Mouse (Mus musculus) midbrain, embryonic 10.5 days (tissue): ENCODE measurements around the gene Ywhaq. TPM values are rescaled to one million over a fixed set of nuclear protein-coding genes. Genes with fewer than 3 reads are reported as not detected.
A peak's percentile ranks its signal among the peaks of the same experiment; 100 is the strongest.

Experiments used
- DNase-seq: peaks from one replicate; pipeline ENCODE4 v3.0.0-alpha.2; 2017; ENCODE audit warnings: low spot score
- H3K27ac ChIP-seq: fragments of 300-500 bp; sonication (generic); replicated peaks from 2 replicates; pipeline ENCODE4 v1.5.1; 2016; ENCODE audit warnings: mild to moderate bottlenecking
- H3K27me3 ChIP-seq: fragments of 300-500 bp; sonication (generic); 2 replicates; pipeline ENCODE4 v1.6.1; 2016; ENCODE audit warnings: low read depth, mild to moderate bottlenecking; ENCODE audit not compliant: poor library complexity, severe bottlenecking
- H3K36me3 ChIP-seq: fragments of 300-500 bp; sonication (generic); 2 replicates; pipeline ENCODE4 v1.6.1; 2016; ENCODE audit warnings: mild to moderate bottlenecking, moderate library complexity
- H3K4me1 ChIP-seq: fragments of 300-500 bp; sonication (generic); 2 replicates; pipeline ENCODE4 v1.6.1; 2016
- H3K4me3 ChIP-seq: fragments of 300-500 bp; sonication (generic); 2 replicates; pipeline ENCODE4 v1.5.1; 2016; ENCODE audit warnings: mild to moderate bottlenecking, moderate library complexity
- H3K9me3 ChIP-seq: fragments of 300-500 bp; sonication (generic); replicated peaks from 2 replicates; pipeline ENCODE4 v1.6.1; 2016; ENCODE audit warnings: mild to moderate bottlenecking
- WGBS: fragments of 180-500 bp; shearing (Covaris S2); methylation state at CpG from one replicate; pipeline ENCODE4 v1.1.7; 2016; 5-methylcytosine and 5-hydroxymethylcytosine counted together
- polyA plus RNA-seq: library from polyadenylated mRNA; unstranded; fragments of >200 nt; fragmentation: Nextera tagmentation; extraction: Ambion mirVana; gene quantifications from 2 replicates; pipeline ENCODE4 v1.2.1, GENCODE M21; 2016

Gene Ywhaq
- 1,071 and 1,090 TPM in 2 replicates for polyA plus RNA-seq

GRCm38 (mm10) chr12:21417100-21418070 is at the start of gene Ywhaq:
Ywhaq (minus strand) TSS chr12:21417637.
- peaks cover 28% of the 10 kb centered on the region for H3K9me3 ChIP-seq
- DNase-seq: peak; percentile 100
- peaks cover 27% of the 10 kb centered on the region for H3K4me1 ChIP-seq
- WGBS: under 1% methylated on average over 96 of the region's 103 CpGs
- no peaks in the 10 kb centered on the region for H3K27me3 ChIP-seq
- peaks cover 37% of the 10 kb centered on the region for H3K36me3 ChIP-seq
- peak within 1 kb of the TSS; percentile 85 for H3K4me3 ChIP-seq
- H3K27ac ChIP-seq: peak within 1 kb of the TSS; percentile 99

DNA sequence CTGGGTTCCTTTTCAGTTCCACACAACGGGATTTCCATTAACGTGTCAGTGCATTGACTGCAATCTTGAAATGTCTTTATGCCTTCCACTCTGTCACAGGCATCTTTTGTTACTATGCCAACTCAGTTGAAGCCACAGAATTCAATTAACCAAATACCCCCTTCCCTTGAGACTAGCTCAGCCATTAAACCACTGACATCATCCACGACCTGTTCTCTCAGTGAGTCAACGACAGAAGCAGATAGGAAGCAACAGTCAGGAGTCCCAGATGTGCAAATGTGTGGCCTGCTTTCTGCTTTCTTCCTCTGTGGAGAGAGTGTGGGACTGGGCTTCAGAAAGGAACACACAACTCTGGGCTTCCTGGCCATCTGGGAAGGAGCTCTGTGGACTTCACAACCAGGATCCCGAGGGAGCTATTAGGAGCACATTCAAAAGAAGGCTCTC is 46.0 kb upstream of the Ywhaq start:
- DNase-seq: no peak
- H3K36me3 ChIP-seq: no peaks in the 10 kb centered on the region
- H3K4me3 ChIP-seq: no peak overlapping the region
- H3K27ac ChIP-seq: no peak overlapping the region
- no peaks in the 10 kb centered on the region for H3K27me3 ChIP-seq
- 76% methylated on average over 5 of the region's 5 CpGs for WGBS
- H3K9me3 ChIP-seq: peaks cover 3% of the 10 kb centered on the region; the same call in 1 of the 2 replicates
- H3K4me1 ChIP-seq: 0 out of 2 replicates have a peak, but pooled peaks cover 2% of the 10 kb centered on the region

- H3K27me3 ChIP-seq: no peaks in the 10 kb centered on the region
- peaks cover 3% of the 10 kb centered on the region; the same call in 1 of the 2 replicates for H3K9me3 ChIP-seq
- no peak overlapping the region for H3K27ac ChIP-seq
- 0 out of 2 replicates have a peak, but pooled peaks cover 2% of the 10 kb centered on the region for H3K4me1 ChIP-seq
- no peaks in the 10 kb centered on the region for H3K36me3 ChIP-seq
- DNase-seq: no peak
- no peak overlapping the region for H3K4me3 ChIP-seq
- WGBS: 89% methylated on average over 3 of the region's 3 CpGs
Observed at GRCm38 (mm10) chr12:21462658-21463057, 45.2 kb upstream of the Ywhaq start.

DNA sequence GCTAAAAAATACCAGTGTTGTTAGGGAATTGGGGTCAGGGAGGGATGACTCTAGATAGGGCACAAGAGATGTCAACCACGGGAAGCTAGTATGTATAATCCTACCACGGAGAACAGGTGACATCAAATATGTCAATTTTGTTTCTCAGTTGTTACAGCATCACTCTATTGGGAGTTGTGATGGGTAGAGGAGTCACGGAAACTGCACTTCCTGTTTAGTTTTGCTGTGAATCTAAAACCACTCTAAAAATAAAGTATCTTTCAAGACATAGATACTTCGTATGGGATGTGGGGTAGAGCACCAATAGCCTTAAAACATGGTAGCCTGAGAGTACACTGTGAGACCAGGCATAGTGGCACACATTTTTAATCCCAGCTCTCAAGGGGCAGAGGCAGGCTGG is 42.2 kb upstream of the Ywhaq start:
- Histone ChIP-seq H3K9me3 (peaks cover 3% of the 10 kb centered on the region; the same call in 1 of the 2 replicates), H3K27ac (no peak overlapping the region), H3K4me1 (0 out of 2 replicates have a peak, but pooled peaks cover 2% of the 10 kb centered on the region), H3K4me3 (no peak overlapping the region), H3K27me3 (no peaks in the 10 kb centered on the region), H3K36me3 (no peaks in the 10 kb centered on the region)
- WGBS: 88% methylated on average over 4 of the region's 4 CpGs
- no peak for DNase-seq

DNA sequence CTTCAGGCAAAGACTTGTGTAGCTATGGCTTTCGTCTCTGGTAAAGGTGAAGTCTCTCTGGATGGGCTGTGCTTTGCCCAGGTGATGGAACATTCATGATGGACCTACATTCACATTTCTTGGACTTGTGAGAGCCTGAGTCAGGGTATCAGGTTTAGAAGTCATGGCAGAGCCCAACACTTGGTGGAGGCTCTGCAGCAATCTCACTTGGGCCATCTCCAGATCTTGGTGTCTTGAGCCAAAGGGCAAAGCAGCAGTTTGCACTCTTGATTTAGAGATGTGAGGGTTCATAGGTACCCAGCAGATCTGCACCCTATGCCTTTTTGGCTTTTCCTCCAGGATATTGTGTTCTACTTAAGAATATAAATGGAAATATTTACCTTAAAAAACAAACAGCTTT is 38.6 kb upstream of the Ywhaq start:
- Histone ChIP-seq H3K9me3 (no peaks in the 10 kb centered on the region; the same call in 1 of the 2 replicates), H3K36me3 (no peaks in the 10 kb centered on the region), H3K27me3 (no peaks in the 10 kb centered on the region), H3K27ac (no peak overlapping the region), H3K4me3 (no peak overlapping the region), H3K4me1 (no peaks in the 10 kb centered on the region)
- 87% methylated on average over 1 of the region's 1 CpGs for WGBS
- no peak for DNase-seq

DNA sequence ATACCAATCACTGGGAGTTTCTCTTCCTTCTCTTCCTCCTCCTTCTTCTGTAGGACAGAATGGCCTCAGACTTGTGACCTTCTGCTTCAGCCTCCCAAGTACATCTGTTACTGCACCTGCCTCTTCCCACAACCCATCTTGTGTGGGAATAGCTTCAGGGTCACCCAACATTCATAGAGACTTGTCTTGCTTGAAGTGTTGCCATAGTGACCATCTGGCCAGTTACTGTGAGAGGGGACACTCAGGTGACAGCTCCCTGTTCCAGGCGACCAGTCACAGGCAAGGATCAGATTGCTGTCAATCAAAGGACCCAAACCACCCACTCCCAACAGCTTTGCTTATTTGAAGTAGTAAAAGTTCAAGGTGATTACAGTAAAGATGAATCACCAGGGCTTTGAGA is 34.3 kb upstream of the Ywhaq start:
- no peak for DNase-seq
- no peaks in the 10 kb centered on the region for H3K27me3 ChIP-seq
- H3K4me3 ChIP-seq: no peak overlapping the region
- H3K27ac ChIP-seq: no peak overlapping the region
- no peaks in the 10 kb centered on the region for H3K4me1 ChIP-seq
- H3K9me3 ChIP-seq: no peaks in the 10 kb centered on the region
- 50% methylated on average over 1 of the region's 1 CpGs for WGBS
- no peaks in the 10 kb centered on the region for H3K36me3 ChIP-seq

DNA sequence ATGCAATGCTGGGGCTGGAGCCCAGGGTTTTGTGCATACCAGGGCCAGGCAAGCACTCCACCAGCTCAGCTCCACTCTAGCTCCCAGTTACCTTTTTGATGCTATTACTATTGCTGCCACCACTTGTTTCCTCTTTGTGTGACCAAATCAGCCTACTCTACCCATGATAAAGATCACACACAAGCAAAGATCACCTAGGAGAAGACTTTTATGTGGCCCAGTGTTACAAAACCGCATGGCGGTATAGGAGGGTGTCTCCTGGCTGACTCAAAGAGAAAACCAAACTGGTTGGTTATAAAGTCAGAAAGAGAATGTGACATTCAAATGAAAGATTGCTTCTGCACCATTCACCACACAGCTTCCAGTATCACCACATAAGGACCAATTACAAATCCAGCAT is 33.9 kb upstream of the Ywhaq start:
- no peak overlapping the region for H3K4me3 ChIP-seq
- no peaks in the 10 kb centered on the region for H3K27me3 ChIP-seq
- no peaks in the 10 kb centered on the region for H3K36me3 ChIP-seq
- WGBS: 87% methylated on average over 2 of the region's 2 CpGs
- H3K4me1 ChIP-seq: no peaks in the 10 kb centered on the region
- H3K9me3 ChIP-seq: no peaks in the 10 kb centered on the region
- no peak for DNase-seq
- no peak overlapping the region for H3K27ac ChIP-seq

- DNase-seq: no peak
- H3K36me3 ChIP-seq: no peaks in the 10 kb centered on the region
- H3K9me3 ChIP-seq: no peaks in the 10 kb centered on the region
- H3K27me3 ChIP-seq: no peaks in the 10 kb centered on the region
- 94% methylated on average over 3 of the region's 3 CpGs for WGBS
- H3K4me3 ChIP-seq: no peak overlapping the region
- no peaks in the 10 kb centered on the region for H3K4me1 ChIP-seq
- H3K27ac ChIP-seq: no peak overlapping the region
Observed at GRCm38 (mm10) chr12:21443783-21444182, 26.3 kb upstream of the Ywhaq start.

DNA sequence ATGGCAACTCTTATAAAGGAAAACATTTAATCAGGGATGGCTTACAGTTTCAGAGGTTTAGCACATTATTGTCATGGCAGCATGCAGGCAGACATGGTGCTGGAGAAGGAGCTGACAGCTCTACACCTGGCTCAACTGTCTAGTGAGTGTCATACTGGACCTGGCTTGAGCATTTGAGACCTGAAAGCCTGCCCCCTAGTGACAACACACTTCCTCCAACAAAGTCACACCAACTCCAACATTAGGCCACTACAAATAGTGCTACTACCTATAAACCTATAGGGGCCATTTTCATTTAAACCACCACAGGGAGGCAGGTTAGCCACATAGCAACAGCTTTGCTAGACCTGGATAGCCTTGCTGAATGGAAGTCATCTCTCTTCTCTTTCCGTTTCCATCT is 24.4 kb upstream of the Ywhaq start:
- no peak overlapping the region for H3K27ac ChIP-seq
- H3K4me1 ChIP-seq: no peaks in the 10 kb centered on the region
- H3K36me3 ChIP-seq: no peaks in the 10 kb centered on the region
- WGBS: 91% methylated on average over 1 of the region's 1 CpGs
- DNase-seq: no peak
- no peaks in the 10 kb centered on the region for H3K9me3 ChIP-seq
- no peak overlapping the region for H3K4me3 ChIP-seq
- no peaks in the 10 kb centered on the region for H3K27me3 ChIP-seq

DNA sequence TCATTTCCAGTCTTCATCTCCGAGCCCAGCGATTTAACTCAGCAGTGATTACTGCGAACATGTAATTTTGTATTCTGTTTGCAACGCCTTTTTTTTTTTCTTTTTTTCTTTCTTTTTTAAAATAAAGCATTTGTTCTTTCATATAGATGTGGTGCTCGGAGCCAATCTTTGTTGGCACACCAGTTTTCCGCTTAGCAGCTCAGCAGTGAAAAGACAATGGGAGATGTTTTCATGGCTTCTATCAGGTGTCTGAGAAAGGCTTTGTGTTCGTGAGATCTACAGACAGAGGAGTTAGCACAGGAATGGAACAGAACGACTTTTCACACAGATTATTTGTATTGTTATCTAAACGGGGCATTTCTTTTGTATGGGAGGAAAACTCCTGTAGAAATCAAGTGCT is 22.0 kb upstream of the Ywhaq start:
- no peak for DNase-seq
- whole genome bisulfite sequencing: 77% methylated on average over 9 of the region's 9 CpGs
- H3K27ac ChIP-seq: no peak overlapping the region
- no peak overlapping the region for H3K4me3 ChIP-seq
- H3K4me1 ChIP-seq: no peaks in the 10 kb centered on the region
- H3K9me3 ChIP-seq: no peaks in the 10 kb centered on the region
- H3K36me3 ChIP-seq: no peaks in the 10 kb centered on the region
- no peaks in the 10 kb centered on the region for H3K27me3 ChIP-seq

DNA sequence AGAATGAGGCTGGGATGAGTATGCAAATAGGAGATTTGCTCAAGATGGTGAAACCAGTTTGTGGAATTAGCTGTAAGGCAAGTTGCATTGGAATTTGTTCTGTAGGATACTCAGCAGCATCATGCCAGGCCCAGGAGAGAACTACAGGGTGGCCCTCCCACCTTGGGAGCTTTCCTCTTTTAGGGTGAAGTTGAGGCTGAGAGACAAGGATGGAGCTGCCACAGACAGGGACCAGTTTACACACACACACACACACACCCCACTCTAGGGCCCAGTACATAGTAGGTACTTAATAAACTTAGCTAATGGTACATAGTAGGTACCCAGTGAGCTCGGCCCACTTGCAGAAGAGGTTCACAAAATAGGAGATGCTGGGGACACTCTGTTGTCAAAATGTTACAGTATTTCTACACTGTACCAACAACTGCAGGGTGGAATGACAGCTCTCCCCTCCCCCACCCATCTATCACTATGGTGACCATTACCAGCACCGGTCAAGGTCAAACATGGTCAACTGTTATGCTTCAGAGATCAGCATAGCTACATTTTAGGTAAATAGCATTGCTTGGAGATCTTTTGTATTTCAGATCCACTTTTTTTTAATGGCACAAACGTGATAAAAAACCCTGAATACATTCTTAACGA is 21.4 kb upstream of the Ywhaq start:
- Histone ChIP-seq H3K36me3 (no peaks in the 10 kb centered on the region), H3K27ac (no peak overlapping the region), H3K27me3 (no peaks in the 10 kb centered on the region), H3K4me3 (no peak overlapping the region), H3K4me1 (no peaks in the 10 kb centered on the region), H3K9me3 (no peaks in the 10 kb centered on the region)
- 79% methylated on average over 4 of the region's 4 CpGs for WGBS
- no peak for DNase-seq

DNA sequence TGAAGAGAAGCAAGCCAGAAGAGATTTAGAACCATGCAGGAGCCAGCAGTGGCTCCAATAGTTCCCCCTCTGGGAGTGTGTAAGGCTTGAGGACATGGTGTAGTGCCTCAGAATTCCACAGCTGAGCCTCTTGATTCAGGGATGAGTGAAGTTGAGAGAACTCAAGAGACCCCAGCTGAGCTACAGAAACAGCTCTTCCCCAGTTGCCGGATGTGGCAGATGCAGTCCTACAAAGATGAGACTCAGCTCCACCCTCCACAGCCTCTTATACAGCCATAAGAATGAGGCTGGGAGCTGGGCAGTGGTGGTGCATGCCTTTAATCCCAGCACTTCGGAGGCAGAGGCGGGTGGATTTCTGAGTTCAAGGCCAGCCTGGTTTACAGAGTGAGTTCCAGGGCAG is 20.9 kb upstream of the Ywhaq start:
- Histone ChIP-seq H3K36me3 (no peaks in the 10 kb centered on the region), H3K4me1 (no peaks in the 10 kb centered on the region), H3K9me3 (no peaks in the 10 kb centered on the region), H3K4me3 (no peak overlapping the region), H3K27ac (no peak overlapping the region), H3K27me3 (no peaks in the 10 kb centered on the region)
- WGBS: 80% methylated on average over 3 of the region's 3 CpGs
- DNase-seq: no peak

- H3K4me3 ChIP-seq: no peak overlapping the region
- 57% methylated on average over 8 of the region's 8 CpGs for WGBS
- no peaks in the 10 kb centered on the region for H3K9me3 ChIP-seq
- no peak overlapping the region for H3K27ac ChIP-seq
- DNase-seq: no peak
- H3K36me3 ChIP-seq: no peaks in the 10 kb centered on the region
- H3K4me1 ChIP-seq: no peaks in the 10 kb centered on the region; the same call in 1 of the 2 replicates
- no peaks in the 10 kb centered on the region for H3K27me3 ChIP-seq
Observed at GRCm38 (mm10) chr12:21431950-21432349, 14.5 kb upstream of the Ywhaq start.
